Mouse (Mus musculus) limb, embryonic 13.5 days (tissue): ENCODE measurements around the gene Iqsec1. TPM values are rescaled to one million over a fixed set of nuclear protein-coding genes. Genes with fewer than 3 reads are reported as not detected.

Experiments
- ATAC-seq: fragments of 200-750 bp; cut with Nextera tagmentation; 2 replicates; pipeline ENCODE4 v1.8.0; 2017; ENCODE audit warnings: low read depth, moderate number of reproducible peaks, moderate TSS enrichment; ENCODE audit not compliant: low FRiP score
- H3K27ac ChIP-seq: fragments of 300-500 bp; sonication (generic); 2 replicates; pipeline ENCODE4 v1.5.1; 2015; ENCODE audit warnings: inconsistent platforms, mild to moderate bottlenecking, moderate library complexity
- H3K27me3 ChIP-seq: fragments of 300-500 bp; sonication (generic); 2 replicates; pipeline ENCODE4 v1.6.1; 2015; ENCODE audit warnings: mild to moderate bottlenecking, inconsistent platforms
- H3K36me3 ChIP-seq: fragments of 300-500 bp; sonication (generic); 2 replicates; pipeline ENCODE4 v1.6.1; 2015; ENCODE audit warnings: inconsistent platforms, mild to moderate bottlenecking, moderate library complexity
- H3K4me1 ChIP-seq: fragments of 300-500 bp; sonication (generic); 2 replicates; pipeline ENCODE4 v1.6.1; 2015; ENCODE audit warnings: inconsistent platforms
- H3K4me2 ChIP-seq: fragments of 300-500 bp; sonication (generic); replicated peaks from 2 replicates; pipeline ENCODE4 v1.6.1; 2015; ENCODE audit warnings: inconsistent platforms, mild to moderate bottlenecking, moderate library complexity
- H3K4me3 ChIP-seq: fragments of 300-500 bp; sonication (generic); 2 replicates; pipeline ENCODE4 v1.5.1; 2015; ENCODE audit warnings: moderate library complexity, mild to moderate bottlenecking, inconsistent platforms
- H3K9ac ChIP-seq: fragments of 300-500 bp; sonication (generic); 2 replicates; pipeline ENCODE4 v1.6.1; 2015; ENCODE audit warnings: mild to moderate bottlenecking, inconsistent platforms
- H3K9me3 ChIP-seq: fragments of 300-500 bp; sonication (generic); 2 replicates; pipeline ENCODE4 v1.6.1; 2016; ENCODE audit warnings: inconsistent platforms
- WGBS: fragments of 180-500 bp; shearing (Covaris S2); methylation state at CpG from one replicate; pipeline ENCODE4 v1.1.7; 2015; 5-methylcytosine and 5-hydroxymethylcytosine counted together
- microRNA-seq: library from miRNA; unstranded; fragments of <30 nt; microRNA quantifications from one replicate; pipeline ENCODE4, GENCODE M21; 2016
- polyA plus RNA-seq: library from polyadenylated mRNA; unstranded; fragments of >200 nt; fragmentation: Nextera tagmentation; extraction: Ambion mirVana; gene quantifications from 2 replicates; pipeline ENCODE4 v1.2.1, GENCODE M21; 2015

Iqsec1 gene
- polyA plus RNA-seq, 1 experiment from 2014 or later: 11.1 TPM

GRCm38 (mm10) chr6:90610248-90610647 is 378.2 kb downstream of the Iqsec1 start:
- Histone ChIP-seq H3K27ac (no peak overlapping the region), H3K27me3 (peaks cover 11% of the 10 kb centered on the region), H3K36me3 (no peaks in the 10 kb centered on the region), H3K9ac (no peak overlapping the region), H3K4me3 (no peak overlapping the region), H3K4me2 (no peak overlapping the region), H3K9me3 (no peaks in the 10 kb centered on the region), H3K4me1 (peaks cover 28% of the 10 kb centered on the region)
- no peak for ATAC-seq
- WGBS: 85% methylated on average over 5 of the region's 5 CpGs

- H3K4me3 ChIP-seq: no peak overlapping the region
- ATAC-seq: no peak
- H3K4me1 ChIP-seq: peaks cover 15% of the 10 kb centered on the region
- no peak overlapping the region for H3K27ac ChIP-seq
- no peak overlapping the region for H3K4me2 ChIP-seq
- WGBS: 67% methylated on average over 6 of the region's 6 CpGs
- H3K9ac ChIP-seq: no peak overlapping the region
- peaks cover 11% of the 10 kb centered on the region for H3K27me3 ChIP-seq
- H3K9me3 ChIP-seq: no peaks in the 10 kb centered on the region
- H3K36me3 ChIP-seq: no peaks in the 10 kb centered on the region
Observed at GRCm38 (mm10) chr6:90608186-90608585, 380.3 kb downstream of the Iqsec1 start.

- no peak for ATAC-seq
- Histone ChIP-seq H3K4me1 (peaks cover 15% of the 10 kb centered on the region), H3K4me2 (no peak overlapping the region), H3K27ac (no peak overlapping the region), H3K27me3 (peaks cover 11% of the 10 kb centered on the region), H3K36me3 (no peaks in the 10 kb centered on the region), H3K4me3 (no peak overlapping the region), H3K9ac (no peak overlapping the region), H3K9me3 (no peaks in the 10 kb centered on the region)
- 16% methylated on average over 5 of the region's 5 CpGs for WGBS
Observed at GRCm38 (mm10) chr6:90607196-90607595, 381.3 kb downstream of the Iqsec1 start.

- Histone ChIP-seq H3K9ac (no peak overlapping the region), H3K4me1 (peaks cover 15% of the 10 kb centered on the region), H3K27ac (no peak overlapping the region), H3K9me3 (no peaks in the 10 kb centered on the region), H3K36me3 (no peaks in the 10 kb centered on the region), H3K4me2 (no peak overlapping the region), H3K27me3 (peaks cover 13% of the 10 kb centered on the region), H3K4me3 (no peak overlapping the region)
- 21% methylated on average over 7 of the region's 7 CpGs for WGBS
- ATAC-seq: no peak
Observed at GRCm38 (mm10) chr6:90606538-90606937, 381.9 kb downstream of the Iqsec1 start.

Small RNAs within 50 kb of the gene (microRNA-seq; reads per million reads assigned to microRNA genes)
- gene Gm24816: not detected

Other genes with a start within 250 kb of the Iqsec1 start
- gene Nup210, start 128.1 kb upstream of the Iqsec1 start, polyA plus RNA-seq: 6.3 and 7.8 TPM in 2 replicates
- gene Hdac11, start 168.0 kb upstream of the Iqsec1 start, polyA plus RNA-seq: 16.1 and 18.6 TPM in 2 replicates
- 192 and 196 TPM in 2 replicates for gene Fbln2, start 223.8 kb upstream of the Iqsec1 start, polyA plus RNA-seq